Mouse (Mus musculus) megakaryocyte progenitor cell, adult 5-6 weeks (primary cell): ENCODE measurements at regions not wholly inside any gene's neighbourhood (a gene's known extent, or its start where the extent isn't known, plus 50 kb on each side); places are given as distances from the start of the nearest gene placed in this dataset.
A peak's percentile ranks its signal among the peaks of the same experiment; 100 is the strongest.

Source experiments
- ATAC-seq: replicated peaks from 2 replicates; pipeline ENCODE4 v1.8.0; 2016; ENCODE audit warnings: mild to moderate bottlenecking, moderate TSS enrichment, inconsistent platforms; ENCODE audit not compliant: poor library complexity

GRCm38 (mm10) chr3:15196101-15196500, 136.0 kb downstream of the Gm9733 start:
- ATAC-seq = no peak

- peak; percentile 43; the same call in 1 of the 2 replicates for ATAC-seq
These were observed 134.0 kb downstream of the Gm9733 start for GRCm38 (mm10) chr3:15198086-15198485.

- no peak for ATAC-seq
These were observed 131.8 kb downstream of the Gm9733 start for GRCm38 (mm10) chr3:15200309-15200708.

- ATAC-seq = no peak
These were observed 131.1 kb downstream of the Gm9733 start for GRCm38 (mm10) chr3:15200990-15201389.

- peak; percentile 89 for ATAC-seq
These were observed 129.3 kb downstream of the Gm9733 start for GRCm38 (mm10) chr3:15202760-15203159.

GRCm38 (mm10) chr3:15205266-15206229, 126.6 kb downstream of the Gm9733 start:
- ATAC-seq = no peak

GRCm38 (mm10) chr3:15212357-15212756, 119.7 kb downstream of the Gm9733 start:
- no peak for ATAC-seq

- no peak for ATAC-seq
These were observed 114.5 kb downstream of the Gm9733 start for GRCm38 (mm10) chr3:15217591-15217990.

GRCm38 (mm10) chr3:15219275-15219674, 112.8 kb downstream of the Gm9733 start:
- no peak for ATAC-seq

GRCm38 (mm10) chr3:15223266-15223665, 108.8 kb downstream of the Gm9733 start:
- ATAC-seq = no peak

- 0 out of 2 replicates have a peak, but pooled peaks have one; percentile 48 for ATAC-seq
These were observed 107.7 kb downstream of the Gm9733 start for GRCm38 (mm10) chr3:15224452-15224851.

GRCm38 (mm10) chr3:15228641-15229040, 103.5 kb downstream of the Gm9733 start:
- no peak for ATAC-seq

- no peak for ATAC-seq
These were observed 101.9 kb downstream of the Gm9733 start for GRCm38 (mm10) chr3:15230204-15230603.

GRCm38 (mm10) chr3:15231433-15231832, 100.7 kb downstream of the Gm9733 start:
- peak; percentile 63; the same call in 1 of the 2 replicates for ATAC-seq

GRCm38 (mm10) chr3:15237817-15238432, 94.2 kb downstream of the Gm9733 start:
- no peak for ATAC-seq

- peak; percentile 48 for ATAC-seq
These were observed 89.7 kb downstream of the Gm9733 start for GRCm38 (mm10) chr3:15242388-15242787.

- peak; percentile 49; the same call in 1 of the 2 replicates for ATAC-seq
These were observed 88.5 kb downstream of the Gm9733 start for GRCm38 (mm10) chr3:15243584-15243983.

GRCm38 (mm10) chr3:15244999-15245398, 87.1 kb downstream of the Gm9733 start:
- peak; percentile 96 for ATAC-seq
